Mouse (Mus musculus): ENCODE measurements around the gene Tm9sf3. TPM values are rescaled to one million over a fixed set of nuclear protein-coding genes. Genes with fewer than 3 reads are reported as not detected.
A peak's percentile ranks its signal among the peaks of the same experiment; 100 is the strongest.

The Tm9sf3 gene
- polyA plus RNA-seq, 1 experiment, result 87.9 TPM

DNA sequence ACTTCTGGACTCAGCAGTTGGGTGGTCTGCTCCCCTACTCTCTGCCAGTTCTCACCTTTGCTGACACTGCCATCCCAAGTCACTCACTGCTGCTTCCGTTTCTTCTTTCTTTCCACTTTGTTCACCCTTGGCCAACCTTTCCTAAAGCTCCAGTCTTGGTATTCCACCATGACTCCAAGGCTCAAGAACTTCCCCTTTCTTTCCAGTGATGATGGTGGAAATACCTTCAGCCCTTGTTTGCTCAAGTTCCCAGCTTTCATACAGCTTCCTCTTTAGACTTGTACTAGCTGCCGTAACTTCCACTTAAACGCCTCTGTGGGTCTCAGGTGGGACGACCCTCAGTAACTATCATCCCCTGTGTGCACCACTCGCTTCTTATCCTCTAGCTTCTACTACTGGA lies 21.8 kb downstream of the Tm9sf3 start:
- H3K4me3 ChIP-seq (ENCODE audit: insufficient read depth, low read depth, low read length), result no peak overlapping the region
- no peak overlapping the region for H3K27ac ChIP-seq (replicated peaks; ENCODE audit: low read depth, low read length)
- no peaks in the 10 kb centered on the region for H3K4me1 ChIP-seq (ENCODE audit: control insufficient read depth, insufficient read depth, insufficient read length, low read length)

DNA sequence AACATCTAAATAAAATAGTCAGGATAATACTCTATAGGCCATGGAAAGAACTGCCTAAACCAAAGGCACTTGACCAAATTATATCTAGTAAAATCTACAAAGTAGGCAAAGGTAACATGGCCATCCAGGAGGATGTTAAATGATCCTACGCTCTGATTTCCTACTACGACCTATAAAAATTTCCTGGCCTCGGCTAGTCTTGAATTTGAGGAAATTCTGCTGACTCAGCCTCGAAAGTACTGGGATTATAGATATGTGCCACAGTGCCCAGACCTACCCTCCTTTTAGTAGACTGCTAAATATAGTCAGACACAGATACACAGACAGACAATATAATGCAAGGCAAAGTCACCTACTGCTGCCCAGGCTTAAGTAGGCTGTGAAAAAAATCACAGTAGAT lies 30.1 kb downstream of the Tm9sf3 start:
- Histone ChIP-seq H3K27ac (replicated peaks; ENCODE audit: low read depth, low read length) (no peak overlapping the region), H3K4me3 (ENCODE audit: insufficient read depth, low read depth, low read length) (no peak overlapping the region), H3K4me1 (ENCODE audit: control insufficient read depth, insufficient read depth, insufficient read length, low read length) (no peaks in the 10 kb centered on the region)

DNA sequence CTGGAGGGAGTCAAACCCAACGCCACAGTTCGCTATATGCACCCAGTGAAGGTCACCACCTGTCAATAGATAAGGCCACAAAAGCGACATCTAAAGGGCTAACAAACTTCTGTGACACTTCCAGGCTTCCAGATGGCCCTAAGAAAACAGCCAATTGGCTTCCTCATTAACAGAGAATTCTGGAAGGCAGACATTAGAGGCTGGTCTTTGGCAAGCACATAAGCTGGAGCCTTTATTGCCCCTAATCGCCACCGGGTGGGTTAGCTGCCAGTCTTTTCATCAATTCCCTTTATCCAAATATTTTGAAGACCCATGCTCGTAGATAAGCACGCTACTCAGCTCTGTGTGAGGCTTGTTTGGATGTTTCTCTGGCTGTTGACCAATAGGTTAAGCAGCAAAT lies 55.5 kb downstream of the Tm9sf3 start:
- H3K4me3 ChIP-seq (ENCODE audit: insufficient read depth, low read depth, low read length), result no peak overlapping the region
- H3K27ac ChIP-seq (replicated peaks; ENCODE audit: low read depth, low read length), result no peak overlapping the region
- peaks cover 2% of the 10 kb centered on the region; the same call in 1 of the 2 replicates for H3K4me1 ChIP-seq (ENCODE audit: control insufficient read depth, insufficient read depth, insufficient read length, low read length)

DNA sequence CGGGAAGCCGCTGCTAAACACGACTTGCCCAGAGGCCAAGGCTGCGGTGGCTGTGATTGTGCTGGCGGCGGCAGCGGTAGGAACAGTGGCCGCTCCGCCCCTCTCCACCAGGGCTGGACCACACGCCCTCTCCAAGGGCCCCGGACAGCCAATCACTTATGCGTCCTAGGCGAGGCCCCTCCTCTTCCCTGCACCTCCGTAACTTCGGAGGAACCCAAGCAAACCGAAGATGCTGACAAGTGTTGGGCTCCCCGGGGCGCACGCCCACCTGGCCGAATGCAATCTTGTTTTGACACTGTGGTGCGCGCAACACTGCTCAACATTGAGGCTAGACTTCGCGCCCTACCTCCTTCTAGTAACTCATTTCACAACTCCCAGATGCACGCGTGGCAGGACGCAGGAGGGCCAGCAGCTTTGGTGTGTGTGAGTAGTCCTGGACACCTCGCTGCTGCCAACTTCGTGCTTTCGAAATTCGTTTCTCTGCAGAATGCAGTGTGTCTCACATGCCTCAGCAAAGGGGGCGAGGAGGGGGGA lies 56.9 kb downstream of the Tm9sf3 start, which contains the start of gene Tll2:
Tll2 (minus strand) TSS at position 25 of the 534 bp plus-strand sequence.
- peak within 1 kb of the TSS; percentile 8; the same call in 1 of the 2 replicates for H3K4me3 ChIP-seq (ENCODE audit: insufficient read depth, low read depth, low read length)

DNA sequence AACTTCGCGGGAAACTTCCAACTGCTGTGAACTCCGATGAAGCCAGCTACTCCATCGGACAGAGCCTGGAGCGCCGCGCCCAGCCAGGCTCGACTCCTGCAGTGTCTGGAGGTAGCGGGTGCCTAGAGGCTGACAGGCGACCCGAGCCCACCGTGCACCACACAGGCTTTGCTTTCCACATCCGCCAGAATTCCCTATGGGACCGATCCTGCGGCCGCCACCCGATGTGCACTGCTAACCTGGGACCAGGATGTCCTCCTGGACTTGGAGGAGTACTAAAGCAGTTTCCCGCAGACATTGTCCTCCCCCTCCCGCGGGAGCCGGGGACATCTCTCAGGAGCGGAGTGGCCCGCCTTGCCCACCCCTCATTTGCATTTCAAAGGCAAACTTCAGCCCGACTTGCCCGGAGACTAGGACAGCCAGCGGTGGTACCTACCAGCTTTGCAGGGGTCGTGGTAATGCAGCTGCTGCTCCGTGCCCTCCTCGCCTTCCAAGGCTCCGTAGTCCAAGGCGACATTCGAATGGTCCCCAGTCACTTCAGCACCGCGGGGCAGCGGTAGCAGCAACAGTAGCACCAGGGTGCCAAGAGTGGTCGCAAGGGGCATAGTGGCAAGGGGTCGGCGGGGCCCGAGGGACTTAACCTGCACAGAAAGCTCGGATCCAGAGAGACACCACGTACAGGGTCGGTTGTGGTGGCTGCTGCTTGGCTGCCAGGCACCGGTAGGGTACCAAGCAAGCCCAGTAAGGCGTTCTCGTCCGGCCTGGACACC lies 57.6 kb downstream of the Tm9sf3 start:
- Histone ChIP-seq H3K27ac (replicated peaks; ENCODE audit: low read depth, low read length) (no peak overlapping the region), H3K4me1 (ENCODE audit: control insufficient read depth, insufficient read depth, insufficient read length, low read length) (peaks cover 2% of the 10 kb centered on the region; the same call in 1 of the 2 replicates), H3K4me3 (ENCODE audit: insufficient read depth, low read depth, low read length) (peak overlapping the region; percentile 8; the same call in 1 of the 2 replicates)

More for the DNA sequence above, 56.9 kb downstream of the Tm9sf3 start, which contains the start of gene Tll2:
- H3K27ac ChIP-seq (replicated peaks; ENCODE audit: low read depth, low read length), result no peak within 1 kb of the TSS
- H3K4me1 ChIP-seq (ENCODE audit: control insufficient read depth, insufficient read depth, insufficient read length, low read length), result peaks cover 2% of the 10 kb centered on the region; the same call in 1 of the 2 replicates

DNA sequence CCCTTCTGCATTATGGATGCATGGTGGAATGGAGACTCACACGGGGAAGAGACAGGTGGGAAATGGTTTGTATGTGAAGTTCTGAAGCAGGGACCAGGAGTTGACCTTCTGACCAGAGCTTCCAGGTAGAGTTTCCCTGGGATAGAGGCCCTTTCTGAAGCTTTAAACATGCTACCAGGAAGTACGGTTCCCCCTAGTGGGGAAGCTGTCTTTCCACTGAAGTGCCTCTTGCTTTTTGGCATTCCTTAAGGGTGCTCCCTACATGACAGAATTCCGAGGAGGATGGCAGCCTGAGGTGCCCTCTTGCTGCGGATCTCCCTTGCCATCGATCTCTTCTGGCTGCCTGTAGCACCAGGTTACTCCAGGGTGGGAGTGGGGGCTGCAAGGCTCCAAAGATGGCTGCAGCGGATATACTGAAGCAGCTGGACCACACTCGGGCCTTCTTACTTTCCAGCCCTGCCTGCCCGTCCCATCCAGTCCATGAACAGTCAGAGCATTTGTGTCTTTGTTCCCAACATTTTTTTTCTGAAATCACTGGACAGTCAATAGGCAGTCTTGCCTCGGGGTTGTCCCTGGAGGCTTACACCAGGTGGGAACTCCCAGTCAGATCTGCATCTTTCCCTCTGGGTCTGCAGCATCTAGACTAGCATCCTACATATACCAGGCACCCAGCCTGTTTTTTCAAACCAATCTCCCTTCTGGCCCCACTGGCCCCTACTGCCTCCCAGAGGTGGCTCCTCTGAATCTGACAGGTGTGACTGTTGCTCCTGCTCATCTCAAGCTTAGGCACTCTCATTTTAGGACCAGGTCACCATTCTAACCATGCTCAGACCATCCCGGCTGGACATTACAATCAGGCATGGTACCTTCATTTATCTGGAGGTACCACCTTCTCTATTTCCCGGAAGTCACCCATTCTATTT lies 59.4 kb downstream of the Tm9sf3 start:
- Histone ChIP-seq H3K27ac (replicated peaks; ENCODE audit: low read depth, low read length) (no peak overlapping the region), H3K4me1 (ENCODE audit: control insufficient read depth, insufficient read depth, insufficient read length, low read length) (peaks cover 2% of the 10 kb centered on the region; the same call in 1 of the 2 replicates), H3K4me3 (ENCODE audit: insufficient read depth, low read depth, low read length) (no peak overlapping the region)

DNA sequence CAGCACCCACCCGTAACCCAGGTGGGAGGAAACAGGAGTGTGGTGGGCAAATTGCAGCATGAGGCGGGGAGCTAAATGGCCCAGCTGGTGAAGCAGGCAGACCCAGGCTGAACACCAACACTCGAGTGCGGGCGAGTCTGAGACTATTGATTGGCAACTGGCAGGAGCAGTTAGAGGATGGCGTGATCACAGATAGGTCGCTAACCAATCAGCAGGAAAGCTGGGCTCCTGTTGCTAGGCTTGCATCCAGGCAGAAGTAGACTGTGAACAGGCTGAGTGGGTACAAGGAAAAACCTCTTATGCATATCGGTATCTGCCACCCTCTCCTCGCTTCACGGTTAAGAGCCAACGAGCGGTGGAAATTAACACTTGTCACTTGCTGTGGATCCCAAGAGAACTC lies 66.2 kb downstream of the Tm9sf3 start:
- Histone ChIP-seq H3K4me3 (ENCODE audit: insufficient read depth, low read depth, low read length) (no peak overlapping the region), H3K27ac (replicated peaks; ENCODE audit: low read depth, low read length) (no peak overlapping the region), H3K4me1 (ENCODE audit: control insufficient read depth, insufficient read depth, insufficient read length, low read length) (no peaks in the 10 kb centered on the region)

DNA sequence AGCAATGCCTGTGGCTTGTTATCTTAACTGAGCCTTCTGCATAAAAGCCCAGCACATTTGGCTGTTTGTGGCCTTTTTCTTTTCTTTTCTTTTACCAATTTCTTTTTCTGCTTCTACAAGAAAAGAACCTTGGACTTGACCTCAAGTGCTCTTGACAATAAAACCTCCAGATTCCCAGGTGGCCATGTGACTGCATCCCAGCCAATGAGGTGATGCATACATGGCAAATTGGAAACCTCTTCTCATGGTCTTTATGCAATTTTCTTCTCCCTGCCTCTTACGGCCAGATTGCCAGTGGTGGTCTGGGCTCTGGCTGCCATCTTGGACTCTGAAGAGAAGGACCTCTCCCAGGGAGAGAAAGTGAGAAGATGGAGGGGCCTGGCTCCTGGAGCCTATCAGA lies 70.4 kb downstream of the Tm9sf3 start:
- Histone ChIP-seq H3K4me3 (ENCODE audit: insufficient read depth, low read depth, low read length) (no peak overlapping the region), H3K27ac (replicated peaks; ENCODE audit: low read depth, low read length) (no peak overlapping the region), H3K4me1 (ENCODE audit: control insufficient read depth, insufficient read depth, insufficient read length, low read length) (no peaks in the 10 kb centered on the region)

DNA sequence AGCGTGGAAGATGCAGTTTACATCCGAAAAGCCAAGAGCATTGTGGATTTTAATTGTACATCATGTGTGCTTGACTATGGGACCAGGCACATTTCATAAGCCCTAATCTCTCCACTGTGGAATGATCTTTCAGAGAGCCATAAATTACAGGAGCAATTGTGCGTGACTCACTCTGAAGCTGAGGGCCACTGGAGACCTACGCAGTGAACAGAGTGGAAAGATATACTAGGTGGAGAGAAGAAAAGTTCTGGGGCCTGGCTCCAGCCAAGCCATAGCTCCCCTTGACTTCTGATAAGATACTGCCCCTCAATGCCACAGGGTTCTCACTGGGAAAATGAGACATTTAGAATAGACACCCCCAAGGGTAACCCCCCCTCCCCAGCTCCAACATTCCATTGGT lies 70.8 kb downstream of the Tm9sf3 start:
- no peak overlapping the region for H3K4me3 ChIP-seq (ENCODE audit: insufficient read depth, low read depth, low read length)
- H3K4me1 ChIP-seq (ENCODE audit: control insufficient read depth, insufficient read depth, insufficient read length, low read length), result no peaks in the 10 kb centered on the region
- no peak overlapping the region for H3K27ac ChIP-seq (replicated peaks; ENCODE audit: low read depth, low read length)

DNA sequence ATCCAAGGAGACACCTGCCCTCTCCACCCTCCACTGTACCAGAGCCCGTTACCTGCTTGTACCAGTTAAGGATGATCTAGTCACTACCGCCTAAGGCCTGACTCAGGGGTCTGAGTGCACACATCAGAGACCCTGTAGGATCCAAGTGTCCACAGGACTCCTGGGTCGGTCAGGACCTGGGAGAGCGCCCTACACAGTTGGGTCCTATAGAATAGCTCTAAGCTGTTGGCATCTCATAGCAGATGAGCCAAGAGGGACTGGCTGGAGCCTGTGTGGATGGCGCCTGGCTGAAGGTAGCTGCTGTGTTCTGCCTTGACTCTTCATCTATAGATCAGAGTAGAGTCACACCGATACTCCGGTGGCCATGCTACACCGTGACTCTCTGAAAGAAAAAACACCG lies 72.1 kb downstream of the Tm9sf3 start:
- Histone ChIP-seq H3K4me1 (ENCODE audit: control insufficient read depth, insufficient read depth, insufficient read length, low read length) (no peaks in the 10 kb centered on the region), H3K27ac (replicated peaks; ENCODE audit: low read depth, low read length) (no peak overlapping the region), H3K4me3 (ENCODE audit: insufficient read depth, low read depth, low read length) (no peak overlapping the region)

DNA sequence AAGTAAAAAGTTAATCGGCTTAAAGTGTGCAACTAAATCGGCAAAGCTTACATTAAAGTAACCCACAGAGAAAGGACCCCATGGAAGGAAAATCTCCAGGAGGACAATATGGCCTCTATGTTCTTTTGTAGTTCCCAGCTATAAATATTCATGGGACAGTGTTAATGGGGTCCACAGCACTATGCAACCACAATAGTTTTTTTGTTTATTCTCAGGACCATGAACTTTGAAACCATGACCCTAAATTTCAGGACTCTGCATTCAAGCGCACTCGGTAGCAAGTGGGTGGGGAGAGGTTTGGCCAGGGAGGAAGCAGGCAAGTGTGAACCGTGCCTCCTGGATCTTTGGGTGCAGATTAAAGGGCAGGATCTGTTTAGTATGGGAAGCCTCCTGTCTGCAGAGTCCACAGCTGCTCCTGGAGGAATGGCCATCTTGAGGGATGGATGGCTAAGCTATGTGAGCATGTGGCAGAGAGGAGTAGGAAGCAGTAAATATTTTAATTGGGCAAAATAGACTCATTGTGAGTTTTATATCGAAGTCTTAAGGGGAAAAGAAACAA lies 72.8 kb downstream of the Tm9sf3 start:
- no peak overlapping the region for H3K27ac ChIP-seq (replicated peaks; ENCODE audit: low read depth, low read length)
- no peak overlapping the region for H3K4me3 ChIP-seq (ENCODE audit: insufficient read depth, low read depth, low read length)
- no peaks in the 10 kb centered on the region for H3K4me1 ChIP-seq (ENCODE audit: control insufficient read depth, insufficient read depth, insufficient read length, low read length)

DNA sequence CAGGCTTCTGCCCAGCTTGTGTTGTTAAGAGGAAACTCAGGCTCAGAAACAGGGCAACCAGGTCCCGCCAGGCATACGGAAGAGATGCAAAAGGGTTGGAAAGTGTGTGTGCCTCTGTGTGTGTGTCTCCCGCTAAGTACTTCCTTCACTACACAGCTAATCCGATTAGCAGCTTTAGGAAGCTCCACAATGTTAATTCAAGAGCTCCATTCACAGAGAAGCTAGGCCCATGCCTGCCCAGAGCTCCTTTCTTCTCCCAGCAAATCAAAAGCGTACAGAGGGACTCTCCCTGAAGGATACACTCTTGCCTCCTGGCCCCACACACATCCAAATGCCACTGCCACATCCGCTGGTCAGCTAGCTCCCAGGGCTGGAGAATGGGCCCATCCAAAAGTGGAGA lies 86.5 kb downstream of the Tm9sf3 start:
- Histone ChIP-seq H3K4me1 (ENCODE audit: control insufficient read depth, insufficient read depth, insufficient read length, low read length) (no peaks in the 10 kb centered on the region), H3K27ac (replicated peaks; ENCODE audit: low read depth, low read length) (no peak overlapping the region), H3K4me3 (ENCODE audit: insufficient read depth, low read depth, low read length) (no peak overlapping the region)

DNA sequence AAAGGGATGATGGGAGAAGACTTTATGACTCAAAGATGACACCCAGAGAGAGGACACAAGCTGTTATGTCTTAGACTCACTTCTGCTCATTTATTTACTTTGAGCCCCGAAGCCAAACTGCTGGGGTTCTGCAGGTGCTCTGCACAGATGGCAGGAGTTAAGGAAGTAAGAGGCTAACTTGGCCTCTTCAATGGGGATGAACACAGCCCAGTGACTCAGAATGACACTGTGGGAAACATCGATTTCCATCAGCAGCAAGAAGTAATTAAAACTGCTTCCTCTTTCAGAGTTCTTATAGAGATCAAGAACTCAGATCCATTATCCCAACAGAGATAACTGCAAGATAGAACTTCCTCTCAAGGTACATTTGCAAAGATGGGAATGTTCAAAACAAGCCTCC lies 86.9 kb downstream of the Tm9sf3 start:
- Histone ChIP-seq H3K4me3 (ENCODE audit: insufficient read depth, low read depth, low read length) (no peak overlapping the region), H3K27ac (replicated peaks; ENCODE audit: low read depth, low read length) (no peak overlapping the region), H3K4me1 (ENCODE audit: control insufficient read depth, insufficient read depth, insufficient read length, low read length) (no peaks in the 10 kb centered on the region)

DNA sequence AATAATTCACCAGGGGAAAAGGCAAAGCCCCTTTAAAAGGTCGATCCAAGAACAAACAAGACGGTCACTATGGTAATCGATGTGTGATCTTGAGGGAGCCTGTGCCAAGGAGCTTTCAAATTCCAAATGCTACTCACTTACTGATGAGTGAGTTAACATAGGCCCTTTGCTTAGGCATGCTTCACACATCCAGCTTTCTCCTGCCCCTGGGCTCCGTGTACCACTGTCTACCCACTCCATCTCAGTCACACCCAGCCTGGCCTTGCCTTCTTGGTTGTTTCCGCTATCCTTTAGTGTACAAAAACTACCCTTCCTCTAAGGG lies 97.9 kb downstream of the Tm9sf3 start:
- Histone ChIP-seq H3K4me3 (ENCODE audit: insufficient read depth, low read depth, low read length) (no peak overlapping the region), H3K4me1 (ENCODE audit: control insufficient read depth, insufficient read depth, insufficient read length, low read length) (peaks cover 5% of the 10 kb centered on the region; the same call in 1 of the 2 replicates), H3K27ac (replicated peaks; ENCODE audit: low read depth, low read length) (no peak overlapping the region)
